Comparison of ENCODE assay signal across 8 mouse cellular contexts in the genomic region with DNA sequence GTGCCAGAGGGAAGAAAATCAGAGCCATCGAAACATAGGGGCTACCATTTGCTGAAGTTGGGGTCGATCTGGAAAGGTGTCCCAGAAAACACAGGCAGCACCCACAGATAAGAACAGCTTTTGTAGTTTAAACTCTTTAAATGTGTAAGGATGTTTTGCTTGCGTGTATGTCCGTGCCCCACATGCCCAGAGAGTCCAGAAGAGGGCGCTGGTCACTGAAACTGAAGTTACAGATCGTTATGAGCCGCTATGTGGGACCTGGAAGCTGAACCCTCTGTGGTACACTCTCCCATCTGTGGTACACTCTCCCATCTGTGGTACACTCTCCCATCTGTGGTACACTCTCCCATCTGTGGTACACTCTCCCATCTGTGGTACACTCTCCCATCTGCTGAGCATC. TPM values are rescaled to one million over a fixed set of nuclear protein-coding genes. Genes with fewer than 3 reads are reported as not detected.
DNase-seq lines count a peak whose midpoint lies in the region; ATAC-seq and TF ChIP-seq lines count a peak whose summit lies in the region.

No protein-coding gene starts in this region.

- WGBS in intestine, embryonic 16.5 days, result 16% methylated on average over 7 of the region's 7 CpGs
- WGBS in liver, embryonic 15.5 days (ENCODE audit: insufficient replicate concordance), result 11% methylated on average over 7 of the region's 7 CpGs
- WGBS in neural tube, embryonic 11.5 days, result 18% methylated on average over 7 of the region's 7 CpGs

- no peaks in the 10 kb centered on the region for H3K36me3 ChIP-seq in intestine, embryonic 16.5 days (ENCODE audit: control insufficient read depth, insufficient read depth, low read length)
- H3K36me3 ChIP-seq in liver, embryonic 15.5 days (replicated peaks), result 0 out of 2 replicates have a peak, but pooled peaks cover 8% of the 10 kb centered on the region
- no peaks in the 10 kb centered on the region for H3K36me3 ChIP-seq in neural tube, embryonic 11.5 days (ENCODE audit: control insufficient read depth, insufficient read depth, low read length)

- peak; percentile 56 for DNase-seq in right cerebral cortex, postnatal 14 days
- DNase-seq in right cerebral cortex, postnatal 10 days (ENCODE audit: low spot score in 2 of 2), result no peak
- DNase-seq in cerebellum, adult 9-10 months, result peak; percentile 87
- peak; percentile 79 for DNase-seq in gastrocnemius, adult 2 months
- peak; percentile 71 for DNase-seq in neural tube, embryonic 11.5 days (ENCODE audit: low spot score)
- DNase-seq in thymus, postnatal 36 days, result peak; percentile 67 to 69

- peak overlapping the region; percentile 98 for H3K27ac ChIP-seq in gastrocnemius, adult 2 months
- H3K27ac ChIP-seq in intestine, embryonic 16.5 days (ENCODE audit: low read length), result peak overlapping the region; percentile 86
- H3K27ac ChIP-seq in liver, embryonic 15.5 days (replicated peaks), result peak overlapping the region; percentile 99
- peak overlapping the region; percentile 37; the same call in 1 of the 2 replicates for H3K27ac ChIP-seq in neural tube, embryonic 11.5 days (ENCODE audit: low read depth, low read length)

- peak overlapping the region; percentile 74 for H3K9ac ChIP-seq in intestine, embryonic 16.5 days (ENCODE audit: low read depth, low read length)
- H3K9ac ChIP-seq in liver, embryonic 15.5 days, result peak overlapping the region; percentile 85
- peak overlapping the region; percentile 50 for H3K9ac ChIP-seq in neural tube, embryonic 11.5 days (ENCODE audit: low read length)

- no peaks in the 10 kb centered on the region for H3K9me3 ChIP-seq in intestine, embryonic 16.5 days (ENCODE audit: control insufficient read depth, low read length)
- no peaks in the 10 kb centered on the region for H3K9me3 ChIP-seq in liver, embryonic 15.5 days (replicated peaks)
- H3K9me3 ChIP-seq in neural tube, embryonic 11.5 days (ENCODE audit: control insufficient read depth, low read length), result no peaks in the 10 kb centered on the region

- intact Hi-C loops in gastrocnemius, adult 2 months (cut with DNase I), result loop anchor here (5.0 kb wide), 1 partner anchor 80 kb away; a partner anchor contains a TSS

- peaks cover 3% of the 10 kb centered on the region; the same call in 1 of the 2 replicates for H3K4me1 ChIP-seq in intestine, embryonic 16.5 days (ENCODE audit: control insufficient read depth, insufficient read depth, low read length)
- peaks cover 38% of the 10 kb centered on the region for H3K4me1 ChIP-seq in liver, embryonic 15.5 days (replicated peaks)
- H3K4me1 ChIP-seq in neural tube, embryonic 11.5 days (ENCODE audit: control insufficient read depth, insufficient read depth, low read length), result peaks cover 5% of the 10 kb centered on the region; the same call in 1 of the 2 replicates

- peak overlapping the region; percentile 78 for H3K4me3 ChIP-seq in gastrocnemius, adult 2 months
- H3K4me3 ChIP-seq in intestine, embryonic 16.5 days (ENCODE audit: low read length), result peak overlapping the region; percentile 62
- peak overlapping the region; percentile 78 for H3K4me3 ChIP-seq in liver, embryonic 15.5 days (replicated peaks)
- H3K4me3 ChIP-seq in neural tube, embryonic 11.5 days (ENCODE audit: low read depth, low read length), result peak overlapping the region; percentile 37

- H3K27me3 ChIP-seq in intestine, embryonic 16.5 days (replicated peaks; ENCODE audit: control insufficient read depth, insufficient read depth, low read length), result no peaks in the 10 kb centered on the region
- no peaks in the 10 kb centered on the region for H3K27me3 ChIP-seq in liver, embryonic 15.5 days
- no peaks in the 10 kb centered on the region for H3K27me3 ChIP-seq in neural tube, embryonic 11.5 days (ENCODE audit: control insufficient read depth, insufficient read depth, low read length)

- H3K4me2 ChIP-seq in intestine, embryonic 16.5 days (ENCODE audit: low read depth, low read length), result peak overlapping the region; percentile 63
- H3K4me2 ChIP-seq in liver, embryonic 15.5 days, result peak overlapping the region; percentile 73
- peak overlapping the region; percentile 51 for H3K4me2 ChIP-seq in neural tube, embryonic 11.5 days (ENCODE audit: low read depth)

- TF ChIP-seq CTCF in gastrocnemius, adult 2 months (IDR thresholded peaks at IDR 0.05), result peak; percentile 75

- peak; percentile 54 for ATAC-seq in intestine, embryonic 16.5 days
- peak; percentile 69 for ATAC-seq in liver, embryonic 15.5 days (ENCODE audit: insufficient read depth)
- no peak for ATAC-seq in neural tube, embryonic 11.5 days (ENCODE audit: insufficient read depth, low FRiP score, low TSS enrichment)

RNA-seq across cellular contexts. Expression of a gene that starts 4.8 kb away (rescaled TPM):
- total RNA-seq in gastrocnemius, adult 2 months (2021), result 1 to 10 TPM; 1.3 to 2.7 TPM
- polyA plus RNA-seq in intestine, embryonic 16.5 days (2015; fragmentation: Nextera tagmentation; extraction: Ambion mirVana), result 5.9 and 6.3 TPM in 2 replicates
- 0.46 TPM in 1 of 2 replicates, not detected in the other for polyA plus RNA-seq in liver, embryonic 15.5 days (2015; fragmentation: Nextera tagmentation; extraction: Ambion mirVana)
- polyA plus RNA-seq in neural tube, embryonic 11.5 days (2014; fragmentation: Nextera tagmentation; extraction: Ambion mirVana), result 0.31 TPM in 1 of 2 replicates, not detected in the other

RNA-seq across cellular contexts. Expression of a gene that starts 17.6 kb away (rescaled TPM):
- total RNA-seq in gastrocnemius, adult 2 months (2021), result 100 to 1,000 TPM; 503 to 688 TPM
- 175 and 180 TPM in 2 replicates for polyA plus RNA-seq in intestine, embryonic 16.5 days (2015; fragmentation: Nextera tagmentation; extraction: Ambion mirVana)
- 61.1 and 64.6 TPM in 2 replicates for polyA plus RNA-seq in liver, embryonic 15.5 days (2015; fragmentation: Nextera tagmentation; extraction: Ambion mirVana)
- 197 and 205 TPM in 2 replicates for polyA plus RNA-seq in neural tube, embryonic 11.5 days (2014; fragmentation: Nextera tagmentation; extraction: Ambion mirVana)

RNA-seq across cellular contexts. Expression of a gene that starts 17.8 kb away (rescaled TPM):
- total RNA-seq in gastrocnemius, adult 2 months (2021), result 10 to 100 TPM; 34.0 to 38.0 TPM
- 10.2 and 16.8 TPM in 2 replicates for polyA plus RNA-seq in intestine, embryonic 16.5 days (2015; fragmentation: Nextera tagmentation; extraction: Ambion mirVana)
- 17.6 and 19.8 TPM in 2 replicates for polyA plus RNA-seq in liver, embryonic 15.5 days (2015; fragmentation: Nextera tagmentation; extraction: Ambion mirVana)
- 39.9 and 43.0 TPM in 2 replicates for polyA plus RNA-seq in neural tube, embryonic 11.5 days (2014; fragmentation: Nextera tagmentation; extraction: Ambion mirVana)

RNA-seq across cellular contexts. Expression of a gene that starts 18.6 kb away (rescaled TPM):
- 10 to 100 TPM; 40.1 to 50.3 TPM for total RNA-seq in gastrocnemius, adult 2 months (2021)
- polyA plus RNA-seq in intestine, embryonic 16.5 days (2015; fragmentation: Nextera tagmentation; extraction: Ambion mirVana), result 60.2 and 65.6 TPM in 2 replicates
- polyA plus RNA-seq in liver, embryonic 15.5 days (2015; fragmentation: Nextera tagmentation; extraction: Ambion mirVana), result 26.5 and 31.5 TPM in 2 replicates
- 78.5 and 79.9 TPM in 2 replicates for polyA plus RNA-seq in neural tube, embryonic 11.5 days (2014; fragmentation: Nextera tagmentation; extraction: Ambion mirVana)

RNA-seq across cellular contexts. Expression of a gene that starts 40.2 kb away (rescaled TPM):
- total RNA-seq in gastrocnemius, adult 2 months (2021), result 100 to 1,000 TPM; 122 to 144 TPM
- polyA plus RNA-seq in intestine, embryonic 16.5 days (2015; fragmentation: Nextera tagmentation; extraction: Ambion mirVana), result 421 and 489 TPM in 2 replicates
- 216 and 231 TPM in 2 replicates for polyA plus RNA-seq in liver, embryonic 15.5 days (2015; fragmentation: Nextera tagmentation; extraction: Ambion mirVana)
- polyA plus RNA-seq in neural tube, embryonic 11.5 days (2014; fragmentation: Nextera tagmentation; extraction: Ambion mirVana), result 440 and 442 TPM in 2 replicates

Comparison
In these comparisons a context has a peak if more than half of its experiments do, and no peak if none do; other contexts are left out.
1. DNase-seq: peak in right cerebral cortex, postnatal 14 days (single experiment), cerebellum, adult 9-10 months (single experiment), gastrocnemius, adult 2 months (single experiment), neural tube, embryonic 11.5 days (single experiment) and thymus, postnatal 36 days (2 of 2); none in right cerebral cortex, postnatal 10 days (0 of 2).
2. H3K27ac ChIP-seq: peak in every context shown above with its lines; median percentile 99 in liver, embryonic 15.5 days; 98 in gastrocnemius, adult 2 months; 86 in intestine, embryonic 16.5 days; 37 in neural tube, embryonic 11.5 days.
3. Peak in every context shown above with its lines, with median percentiles within 50 percentile points of each other: H3K4me3 ChIP-seq, H3K4me2 ChIP-seq and H3K9ac ChIP-seq.